Mouse (Mus musculus): Measurements from ENCODE around the gene Ccdc85c. TPM values are rescaled to one million over a fixed set of nuclear protein-coding genes. Genes with fewer than 3 reads are reported as not detected.
A peak's percentile ranks its signal among the peaks of the same experiment; 100 is the strongest.

Gene Ccdc85c
- polyA plus RNA-seq, 1 experiment from 2014 or later, result 15.8 TPM

GRCm38 (mm10) chr12:108292419-108292818, 17.2 kb upstream of the Ccdc85c start:
- H3K9me3 ChIP-seq, result no peaks in the 10 kb centered on the region
- peaks cover 26% of the 10 kb centered on the region for H3K4me1 ChIP-seq (replicated peaks)
- H3K27me3 ChIP-seq, result no peaks in the 10 kb centered on the region
- H3K9ac ChIP-seq, result peak overlapping the region; percentile 43; the same call in 1 of the 2 replicates
- H3K4me2 ChIP-seq, result peak overlapping the region; percentile 44
- no peaks in the 10 kb centered on the region for H3K36me3 ChIP-seq
- peak; percentile 84 for ATAC-seq (ENCODE audit: low read depth)
- H3K4me3 ChIP-seq, result no peak overlapping the region
- 0 out of 2 replicates have a peak overlapping the region, but pooled peaks have one; percentile 33 for H3K27ac ChIP-seq (replicated peaks)
- 8% methylated on average over 9 of the region's 9 CpGs for WGBS

GRCm38 (mm10) chr12:108288127-108288880, 13.1 kb upstream of the Ccdc85c start:
- 57% methylated on average over 19 of the region's 19 CpGs for WGBS
- H3K9ac ChIP-seq, result 0 out of 2 replicates have a peak overlapping the region, but pooled peaks have one; percentile 31
- peaks cover 42% of the 10 kb centered on the region for H3K4me1 ChIP-seq (replicated peaks)
- H3K4me2 ChIP-seq, result no peak overlapping the region
- H3K27ac ChIP-seq (replicated peaks), result no peak overlapping the region
- ATAC-seq (ENCODE audit: low read depth), result no peak
- H3K36me3 ChIP-seq, result no peaks in the 10 kb centered on the region
- no peaks in the 10 kb centered on the region for H3K9me3 ChIP-seq
- no peak overlapping the region for H3K4me3 ChIP-seq
- no peaks in the 10 kb centered on the region for H3K27me3 ChIP-seq

DNA sequence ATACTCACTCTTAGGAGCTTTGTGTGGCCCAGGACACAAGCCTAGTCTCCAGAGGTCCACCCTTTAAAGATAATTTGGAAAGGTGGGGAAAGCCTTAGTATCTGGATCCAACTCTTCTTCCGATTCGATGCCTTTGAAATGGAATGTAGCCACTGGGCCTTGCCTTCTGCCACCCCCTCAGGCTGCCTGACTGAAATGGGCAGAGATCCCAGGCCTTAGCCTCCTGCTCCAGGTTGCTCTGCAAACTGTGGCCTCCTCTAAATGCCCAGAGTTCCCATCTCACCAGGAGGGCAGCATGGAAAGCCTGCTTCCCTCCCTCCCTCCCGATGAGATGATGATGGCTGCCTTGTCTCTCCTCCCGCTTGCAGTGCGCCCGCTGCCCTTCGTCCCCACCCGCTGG, 11.8 kb upstream of the Ccdc85c start:
- H3K4me1 ChIP-seq (replicated peaks), result peaks cover 32% of the 10 kb centered on the region
- no peak overlapping the region for H3K9ac ChIP-seq
- no peaks in the 10 kb centered on the region for H3K36me3 ChIP-seq
- 87% methylated on average over 8 of the region's 8 CpGs for WGBS
- H3K27me3 ChIP-seq, result no peaks in the 10 kb centered on the region
- H3K4me2 ChIP-seq, result no peak overlapping the region
- no peak overlapping the region for H3K4me3 ChIP-seq
- no peak overlapping the region for H3K27ac ChIP-seq (replicated peaks)
- ATAC-seq (ENCODE audit: low read depth), result no peak
- no peaks in the 10 kb centered on the region for H3K9me3 ChIP-seq

GRCm38 (mm10) chr12:108286381-108286780, 11.2 kb upstream of the Ccdc85c start:
- WGBS, result 85% methylated on average over 4 of the region's 4 CpGs

GRCm38 (mm10) chr12:108285225-108286011, 10.2 kb upstream of the Ccdc85c start:
- Histone ChIP-seq H3K4me1 (replicated peaks) (peaks cover 29% of the 10 kb centered on the region), H3K4me2 (peak overlapping the region; percentile 31), H3K9ac (peak overlapping the region; percentile 38; the same call in 1 of the 2 replicates), H3K4me3 (no peak overlapping the region), H3K27me3 (no peaks in the 10 kb centered on the region), H3K36me3 (no peaks in the 10 kb centered on the region), H3K9me3 (no peaks in the 10 kb centered on the region), H3K27ac (replicated peaks) (peak overlapping the region; percentile 73)
- WGBS, result 31% methylated on average over 11 of the region's 11 CpGs
- peak; percentile 36; the same call in 1 of the 2 replicates for ATAC-seq (ENCODE audit: low read depth)

More at GRCm38 (mm10) chr12:108286381-108286780, 11.2 kb upstream of the Ccdc85c start:
- H3K9ac ChIP-seq, result no peak overlapping the region
- no peak overlapping the region for H3K4me2 ChIP-seq
- no peak for ATAC-seq (ENCODE audit: low read depth)
- H3K4me3 ChIP-seq, result no peak overlapping the region
- H3K4me1 ChIP-seq (replicated peaks), result peaks cover 29% of the 10 kb centered on the region
- 0 out of 2 replicates have a peak overlapping the region, but pooled peaks have one; percentile 73 for H3K27ac ChIP-seq (replicated peaks)
- no peaks in the 10 kb centered on the region for H3K9me3 ChIP-seq
- no peaks in the 10 kb centered on the region for H3K36me3 ChIP-seq
- no peaks in the 10 kb centered on the region for H3K27me3 ChIP-seq

- no peak overlapping the region for H3K4me3 ChIP-seq
- H3K9ac ChIP-seq, result peak overlapping the region; percentile 22; the same call in 1 of the 2 replicates
- peak overlapping the region; percentile 73 for H3K27ac ChIP-seq (replicated peaks)
- 35% methylated on average over 14 of the region's 14 CpGs for WGBS
- H3K4me2 ChIP-seq, result peak overlapping the region; percentile 31
- no peaks in the 10 kb centered on the region for H3K27me3 ChIP-seq
- no peaks in the 10 kb centered on the region for H3K36me3 ChIP-seq
- no peaks in the 10 kb centered on the region for H3K9me3 ChIP-seq
- peak; percentile 33; the same call in 1 of the 2 replicates for ATAC-seq (ENCODE audit: low read depth)
- H3K4me1 ChIP-seq (replicated peaks), result peaks cover 29% of the 10 kb centered on the region
These were observed 9.4 kb upstream of the Ccdc85c start for GRCm38 (mm10) chr12:108284455-108285224.

DNA sequence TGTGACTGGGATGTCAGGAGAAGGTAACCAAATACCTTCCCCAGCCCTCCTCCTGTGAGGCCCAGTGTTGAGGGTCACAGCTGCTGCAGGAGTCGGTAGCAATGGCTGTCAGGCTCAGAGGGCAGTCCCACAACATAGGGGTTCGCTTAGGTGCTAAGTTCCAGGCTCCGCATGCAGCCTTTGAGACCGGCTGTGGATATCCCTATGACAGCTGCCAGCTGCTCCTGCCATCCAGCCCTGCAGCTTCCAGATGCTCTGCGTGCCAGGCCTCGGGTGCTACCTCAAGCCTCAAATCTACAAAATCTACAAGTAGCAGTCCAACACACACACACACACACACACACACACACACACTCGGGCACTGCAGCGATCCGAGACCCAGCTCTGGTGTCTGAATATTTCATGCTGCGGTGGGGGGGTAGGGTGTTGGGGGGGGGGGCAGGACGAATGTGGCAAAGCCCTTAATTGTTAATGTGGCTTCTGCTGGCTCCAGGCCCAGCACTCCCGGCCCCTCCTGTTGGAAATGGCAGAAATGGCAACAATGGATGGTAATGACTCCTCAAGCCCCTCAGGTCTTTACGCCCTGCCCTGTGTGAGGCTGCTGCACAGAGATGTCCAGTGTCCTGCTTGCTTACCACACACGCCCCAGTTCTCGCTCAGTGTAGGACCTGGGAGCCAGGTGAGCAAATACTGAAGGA, 3.1 kb upstream of the Ccdc85c start:
- H3K27ac ChIP-seq (replicated peaks), result peak overlapping the region; percentile 99
- no peaks in the 10 kb centered on the region for H3K9me3 ChIP-seq
- peak overlapping the region; percentile 89 for H3K4me2 ChIP-seq
- H3K4me3 ChIP-seq, result peak overlapping the region; percentile 85
- no peak for ATAC-seq (ENCODE audit: low read depth)
- H3K9ac ChIP-seq, result peak overlapping the region; percentile 91
- H3K36me3 ChIP-seq, result no peaks in the 10 kb centered on the region
- 18% methylated on average over 15 of the region's 15 CpGs for WGBS
- H3K4me1 ChIP-seq (replicated peaks), result peaks cover 42% of the 10 kb centered on the region
- no peaks in the 10 kb centered on the region for H3K27me3 ChIP-seq

DNA sequence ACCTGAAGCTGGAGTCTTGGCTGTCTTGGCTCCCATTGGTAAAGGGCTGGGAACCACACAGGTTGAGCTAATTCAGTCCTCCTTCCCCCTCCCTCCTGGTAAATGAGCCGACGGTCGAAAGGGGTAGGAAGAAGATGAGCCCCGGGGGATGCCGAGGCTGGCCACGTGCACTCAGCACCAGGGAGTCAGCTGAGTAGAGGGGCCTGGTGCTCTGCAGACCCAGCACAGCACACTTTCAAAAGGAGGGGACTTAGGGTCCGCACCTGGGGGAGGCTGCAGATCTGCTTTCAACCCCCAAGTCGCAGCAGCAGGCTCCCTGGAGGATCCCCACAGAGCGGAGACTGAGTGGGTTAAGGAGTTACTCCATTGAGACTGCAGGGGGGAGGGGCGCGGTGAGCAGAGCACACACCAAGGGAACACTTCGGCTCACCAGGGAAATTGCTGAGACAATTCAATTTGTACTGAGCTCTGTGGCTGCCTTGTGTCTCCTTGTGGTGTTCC, 2.2 kb upstream of the Ccdc85c start:
- Histone ChIP-seq H3K4me1 (replicated peaks) (peaks cover 52% of the 10 kb centered on the region), H3K36me3 (no peaks in the 10 kb centered on the region)

GRCm38 (mm10) chr12:108275920-108276822, 946 bp upstream of the Ccdc85c start:
- H3K4me1 ChIP-seq (replicated peaks), result peaks cover 64% of the 10 kb centered on the region
- peaks cover 2% of the 10 kb centered on the region; the same call in 1 of the 2 replicates for H3K36me3 ChIP-seq
- peak overlapping the region; percentile 85 for H3K4me3 ChIP-seq
- H3K4me2 ChIP-seq, result peak overlapping the region; percentile 89
- WGBS, result under 1% methylated on average over 45 of the region's 47 CpGs
- no peaks in the 10 kb centered on the region for H3K9me3 ChIP-seq
- H3K27me3 ChIP-seq, result no peaks in the 10 kb centered on the region
- H3K9ac ChIP-seq, result peak overlapping the region; percentile 91
- ATAC-seq (ENCODE audit: low read depth), result peak; percentile 1; the same call in 1 of the 2 replicates
- H3K27ac ChIP-seq (replicated peaks), result peak overlapping the region; percentile 99

More for the DNA sequence above, 2.2 kb upstream of the Ccdc85c start:
- Histone ChIP-seq H3K9me3 (no peaks in the 10 kb centered on the region), H3K4me2 (peak overlapping the region; percentile 89), H3K27ac (replicated peaks) (peak overlapping the region; percentile 99), H3K4me3 (peak overlapping the region; percentile 85), H3K27me3 (no peaks in the 10 kb centered on the region), H3K9ac (peak overlapping the region; percentile 91)
- 0% methylated on average over 12 of the region's 12 CpGs for WGBS
- no peak for ATAC-seq (ENCODE audit: low read depth)

GRCm38 (mm10) chr12:108275508-108275890, 274 bp upstream of the Ccdc85c start:
- Histone ChIP-seq H3K36me3 (peaks cover 2% of the 10 kb centered on the region; the same call in 1 of the 2 replicates), H3K4me1 (replicated peaks) (peaks cover 71% of the 10 kb centered on the region), H3K27ac (replicated peaks) (peak overlapping the region; percentile 99), H3K9me3 (no peaks in the 10 kb centered on the region), H3K27me3 (no peaks in the 10 kb centered on the region), H3K4me3 (peak overlapping the region; percentile 85), H3K4me2 (peak overlapping the region; percentile 89), H3K9ac (peak overlapping the region; percentile 94)
- under 1% methylated on average over 37 of the region's 37 CpGs for WGBS
- ATAC-seq (ENCODE audit: low read depth), result peak; percentile 91

Data from neural tube, embryonic 13.5 days (tissue).